Mouse (Mus musculus): ENCODE results near the gene Arid4a.

GRCm38 (mm10) chr12:71017242-71017571, 1.4 kb downstream of the Arid4a start:
- TF ChIP-seq SIN3A (IDR thresholded peaks at IDR 0.05; ENCODE audit: low read length) = peak; percentile 61
- TF ChIP-seq CTCF (IDR thresholded peaks at IDR 0.05 in 2 of 3, conservative IDR thresholded peaks at IDR 0.05 in 1 of 3; ENCODE audit: control insufficient read depth in 1 of 3, insufficient read depth in 1 of 3, low read depth in 2 of 3, low read length in 3 of 3, poor library complexity in 1 of 3, severe bottlenecking in 1 of 3) = no peak
- no peak for TF ChIP-seq POLR2A (IDR thresholded peaks at IDR 0.05; ENCODE audit: control insufficient read depth in 1 of 2, insufficient read depth in 1 of 2, low read depth in 1 of 2, low read length in 2 of 2, poor library complexity in 1 of 2)
- no peak for TF ChIP-seq ZNF384 (IDR thresholded peaks at IDR 0.05; ENCODE audit: low read depth, low read length)
- no peak for TF ChIP-seq ELF1 (IDR thresholded peaks at IDR 0.05; ENCODE audit: low read depth, low read length)
- TF ChIP-seq RAD21 (IDR thresholded peaks at IDR 0.05; ENCODE audit: low read depth, low read length) = no peak
- no peak for TF ChIP-seq USF1 (IDR thresholded peaks at IDR 0.05; ENCODE audit: low read depth, low read length)
- TF ChIP-seq GATA1 (IDR thresholded peaks at IDR 0.05; ENCODE audit: low read depth, low read length) = no peak
- no peak for TF ChIP-seq CHD2 (IDR thresholded peaks at IDR 0.05; ENCODE audit: low read length)
